Mouse (Mus musculus) heart, embryonic 10.5 days (tissue): Measurements from ENCODE around the gene Adcy5. TPM values are rescaled to one million over a fixed set of nuclear protein-coding genes. Genes with fewer than 3 reads are reported as not detected.
A peak's percentile ranks its signal among the peaks of the same experiment; 100 is the strongest.

Experiments used
- DNase-seq: peaks from one replicate; pipeline ENCODE4 v3.0.0-alpha.2; 2017; ENCODE audit warnings: low spot score
- H3K27ac ChIP-seq: fragments of 300-500 bp; sonication (generic); 2 replicates; pipeline ENCODE4 v1.5.1; 2016; ENCODE audit warnings: mild to moderate bottlenecking
- H3K27me3 ChIP-seq: fragments of 300-500 bp; sonication (generic); 2 replicates; pipeline ENCODE4 v1.6.1; 2016; ENCODE audit warnings: mild to moderate bottlenecking; ENCODE audit not compliant: poor library complexity, insufficient read depth, severe bottlenecking
- H3K36me3 ChIP-seq: fragments of 300-500 bp; sonication (generic); 2 replicates; pipeline ENCODE4 v1.6.1; 2016; ENCODE audit warnings: mild to moderate bottlenecking, moderate library complexity
- H3K4me1 ChIP-seq: fragments of 300-500 bp; sonication (generic); 2 replicates; pipeline ENCODE4 v1.6.1; 2016; ENCODE audit warnings: mild to moderate bottlenecking
- H3K4me3 ChIP-seq: fragments of 300-500 bp; sonication (generic); 2 replicates; pipeline ENCODE4 v1.5.1; 2016; ENCODE audit warnings: mild to moderate bottlenecking, moderate library complexity
- H3K9me3 ChIP-seq: fragments of 300-500 bp; sonication (generic); 2 replicates; pipeline ENCODE4 v1.6.1; 2016; ENCODE audit warnings: mild to moderate bottlenecking, moderate library complexity
- WGBS: fragments of 180-500 bp; shearing (Covaris S2); methylation state at CpG from one replicate; pipeline ENCODE4 v1.1.7; 2016; 5-methylcytosine and 5-hydroxymethylcytosine counted together
- polyA plus RNA-seq: library from polyadenylated mRNA; unstranded; fragments of >200 nt; fragmentation: Nextera tagmentation; extraction: Ambion mirVana; gene quantifications from 2 replicates; pipeline ENCODE4 v1.2.1, GENCODE M21; 2016

Gene Adcy5
- polyA plus RNA-seq, 1 experiment from 2014 or later: 3.8 TPM

DNA sequence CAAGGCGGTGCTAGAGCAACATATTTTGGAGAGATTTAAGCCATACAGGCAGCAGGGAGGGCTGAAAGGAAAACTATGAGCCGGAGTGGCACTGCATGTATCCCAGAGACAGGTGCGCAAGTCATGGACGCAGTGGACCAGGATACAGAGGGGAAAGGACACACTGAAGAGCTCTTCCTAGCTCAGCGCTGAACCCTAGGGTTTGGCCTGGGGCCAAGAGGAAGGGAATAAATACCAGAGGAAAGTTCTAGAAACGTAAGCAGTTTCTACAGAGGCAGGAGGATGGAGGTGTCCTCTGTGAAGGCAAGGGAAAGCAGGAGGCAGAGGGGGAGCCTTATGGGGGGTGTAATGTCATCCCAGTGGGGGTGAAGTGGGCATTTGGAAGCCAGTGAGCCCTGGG, 97.0 kb downstream of the Adcy5 start:
- 85% methylated on average over 6 of the region's 6 CpGs for WGBS
- no peak for DNase-seq
- Histone ChIP-seq H3K9me3 (no peaks in the 10 kb centered on the region), H3K27ac (no peak overlapping the region), H3K36me3 (peaks cover 5% of the 10 kb centered on the region; the same call in 1 of the 2 replicates), H3K4me3 (no peak overlapping the region), H3K27me3 (peaks cover 7% of the 10 kb centered on the region; the same call in 1 of the 2 replicates), H3K4me1 (peaks cover 65% of the 10 kb centered on the region)

GRCm38 (mm10) chr16:35252967-35253366, 98.3 kb downstream of the Adcy5 start:
- peaks cover 5% of the 10 kb centered on the region; the same call in 1 of the 2 replicates for H3K36me3 ChIP-seq
- peaks cover 7% of the 10 kb centered on the region; the same call in 1 of the 2 replicates for H3K27me3 ChIP-seq
- no peak for DNase-seq
- H3K9me3 ChIP-seq: no peaks in the 10 kb centered on the region
- H3K4me1 ChIP-seq: peaks cover 78% of the 10 kb centered on the region
- no peak overlapping the region for H3K4me3 ChIP-seq
- 43% methylated on average over 6 of the region's 6 CpGs for WGBS
- H3K27ac ChIP-seq: peak overlapping the region; percentile 75

DNA sequence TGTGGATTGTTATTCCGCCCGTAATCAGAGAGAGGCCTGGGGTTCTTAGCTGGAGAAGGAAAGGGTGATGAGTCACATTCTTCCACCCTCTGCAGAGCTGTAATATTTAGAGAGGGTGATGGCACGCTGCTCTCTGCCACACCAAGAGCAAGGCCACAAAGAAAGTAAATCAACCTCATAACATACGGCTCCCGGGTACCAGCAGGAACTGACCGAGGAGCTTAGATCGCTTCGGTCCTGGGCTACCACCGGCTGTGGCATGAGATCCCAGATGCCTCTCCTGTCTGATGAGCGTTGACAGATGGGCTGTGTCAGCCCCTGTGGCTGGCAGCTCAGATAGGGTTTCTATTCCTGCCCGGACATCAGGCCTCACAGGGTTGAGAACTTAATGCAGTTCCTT, 101.3 kb downstream of the Adcy5 start:
- Histone ChIP-seq H3K27ac (peak overlapping the region; percentile 75), H3K4me3 (peak overlapping the region; percentile 3; the same call in 1 of the 2 replicates), H3K9me3 (no peaks in the 10 kb centered on the region), H3K27me3 (no peaks in the 10 kb centered on the region; the same call in 1 of the 2 replicates), H3K36me3 (peaks cover 5% of the 10 kb centered on the region; the same call in 1 of the 2 replicates), H3K4me1 (peaks cover 71% of the 10 kb centered on the region)
- WGBS: 19% methylated on average over 11 of the region's 11 CpGs
- peak; percentile 90 for DNase-seq

- H3K4me1 ChIP-seq: peaks cover 24% of the 10 kb centered on the region
- H3K4me3 ChIP-seq: no peak overlapping the region
- no peaks in the 10 kb centered on the region for H3K9me3 ChIP-seq
- WGBS: 42% methylated on average over 10 of the region's 10 CpGs
- DNase-seq: peak; percentile 89
- H3K36me3 ChIP-seq: peaks cover 22% of the 10 kb centered on the region
- peaks cover 33% of the 10 kb centered on the region for H3K27me3 ChIP-seq
- peak overlapping the region; percentile 71; the same call in 1 of the 2 replicates for H3K27ac ChIP-seq
These were observed 115.8 kb downstream of the Adcy5 start for GRCm38 (mm10) chr16:35270353-35270934.

- H3K27me3 ChIP-seq: peaks cover 38% of the 10 kb centered on the region
- peaks cover 22% of the 10 kb centered on the region for H3K36me3 ChIP-seq
- WGBS: 77% methylated on average over 6 of the region's 6 CpGs
- peaks cover 22% of the 10 kb centered on the region for H3K4me1 ChIP-seq
- H3K27ac ChIP-seq: no peak overlapping the region
- no peak overlapping the region for H3K4me3 ChIP-seq
- no peaks in the 10 kb centered on the region for H3K9me3 ChIP-seq
- DNase-seq: no peak
These were observed 116.3 kb downstream of the Adcy5 start for GRCm38 (mm10) chr16:35270945-35271344.

DNA sequence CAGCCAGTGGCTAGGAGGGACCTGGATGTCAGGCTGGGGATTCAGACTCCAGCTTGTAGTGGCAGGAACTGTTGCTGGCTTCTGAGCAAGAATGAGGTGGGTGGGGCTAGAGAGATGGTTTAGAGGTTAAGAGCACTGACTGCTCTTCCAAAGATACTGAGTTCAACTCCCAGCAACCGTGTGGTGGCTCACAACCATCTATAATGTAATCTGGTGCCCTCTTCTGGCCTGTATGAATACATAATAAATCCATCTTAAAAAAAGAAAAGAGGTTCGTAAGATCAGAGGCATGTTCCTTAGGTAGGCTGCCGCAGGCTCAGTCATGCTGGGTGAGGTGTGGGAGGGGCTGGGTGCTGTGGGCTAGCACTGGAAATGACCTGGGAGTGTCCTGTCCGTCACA, 116.9 kb downstream of the Adcy5 start:
- no peaks in the 10 kb centered on the region for H3K9me3 ChIP-seq
- peaks cover 41% of the 10 kb centered on the region for H3K27me3 ChIP-seq
- no peak overlapping the region for H3K27ac ChIP-seq
- 60% methylated on average over 4 of the region's 4 CpGs for WGBS
- peaks cover 22% of the 10 kb centered on the region for H3K36me3 ChIP-seq
- no peak overlapping the region for H3K4me3 ChIP-seq
- DNase-seq: no peak
- peaks cover 20% of the 10 kb centered on the region for H3K4me1 ChIP-seq

- H3K9me3 ChIP-seq: no peaks in the 10 kb centered on the region
- H3K27me3 ChIP-seq: peaks cover 41% of the 10 kb centered on the region
- H3K36me3 ChIP-seq: peaks cover 22% of the 10 kb centered on the region
- no peak overlapping the region for H3K27ac ChIP-seq
- no peak overlapping the region for H3K4me3 ChIP-seq
- peaks cover 21% of the 10 kb centered on the region for H3K4me1 ChIP-seq
- 57% methylated on average over 4 of the region's 4 CpGs for WGBS
- no peak for DNase-seq
These were observed 117.7 kb downstream of the Adcy5 start for GRCm38 (mm10) chr16:35272417-35272816.

- Histone ChIP-seq H3K4me1 (peaks cover 6% of the 10 kb centered on the region; the same call in 1 of the 2 replicates), H3K27me3 (peaks cover 30% of the 10 kb centered on the region), H3K9me3 (no peaks in the 10 kb centered on the region), H3K36me3 (peaks cover 36% of the 10 kb centered on the region), H3K4me3 (no peak overlapping the region), H3K27ac (no peak overlapping the region)
- DNase-seq: no peak
- WGBS: 76% methylated on average over 6 of the region's 6 CpGs
These were observed 123.5 kb downstream of the Adcy5 start for GRCm38 (mm10) chr16:35278166-35278565.

DNA sequence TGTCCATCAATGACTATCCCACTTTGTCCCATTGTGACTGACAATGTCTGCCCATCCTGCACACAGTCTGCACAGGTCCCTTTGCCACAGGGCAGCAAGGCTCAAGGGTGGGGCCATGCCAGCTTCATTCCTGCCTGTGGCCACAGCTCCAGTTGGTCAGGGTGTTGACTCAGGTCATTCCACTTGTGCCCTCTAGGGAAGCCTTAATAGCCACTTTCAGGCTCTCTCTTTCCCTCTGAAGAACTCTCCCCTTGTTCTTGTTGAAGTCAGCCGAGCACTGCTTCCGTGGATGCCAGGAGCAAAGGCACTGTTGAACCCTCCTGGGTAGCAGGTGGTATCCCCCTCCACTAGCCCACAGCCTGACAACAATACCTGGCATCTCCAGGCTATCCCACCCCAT, 127.8 kb downstream of the Adcy5 start:
- H3K9me3 ChIP-seq: no peaks in the 10 kb centered on the region
- H3K27me3 ChIP-seq: no peaks in the 10 kb centered on the region
- WGBS: 90% methylated on average over 2 of the region's 2 CpGs
- DNase-seq: no peak
- H3K27ac ChIP-seq: peak overlapping the region; percentile 16; the same call in 1 of the 2 replicates
- H3K4me3 ChIP-seq: no peak overlapping the region
- peaks cover 51% of the 10 kb centered on the region for H3K36me3 ChIP-seq
- peaks cover 9% of the 10 kb centered on the region; the same call in 1 of the 2 replicates for H3K4me1 ChIP-seq

DNA sequence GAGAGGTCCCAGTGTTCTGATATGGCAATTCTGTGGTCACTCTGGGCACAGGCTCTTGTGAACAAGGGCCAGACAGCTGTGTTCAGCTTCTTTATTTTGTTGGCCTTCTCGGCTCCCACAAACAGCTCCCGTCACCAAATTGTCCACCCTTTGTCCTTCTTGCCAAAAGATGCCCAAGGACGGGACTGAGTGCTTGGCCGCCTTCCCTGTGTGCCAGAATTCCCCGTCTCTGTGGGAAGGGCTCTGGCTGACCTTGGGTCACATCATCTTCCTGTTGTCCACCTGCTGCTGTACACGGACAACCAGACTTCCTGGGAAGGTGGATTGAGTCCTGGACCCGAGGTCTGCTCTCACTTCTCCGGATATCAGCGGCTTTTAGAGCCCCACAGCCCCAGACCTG, 131.1 kb downstream of the Adcy5 start:
- Histone ChIP-seq H3K36me3 (peaks cover 50% of the 10 kb centered on the region; the same call in 1 of the 2 replicates), H3K27ac (no peak overlapping the region), H3K9me3 (no peaks in the 10 kb centered on the region), H3K4me3 (no peak overlapping the region), H3K4me1 (0 out of 2 replicates have a peak, but pooled peaks cover 7% of the 10 kb centered on the region), H3K27me3 (0 out of 2 replicates have a peak, but pooled peaks cover 4% of the 10 kb centered on the region)
- no peak for DNase-seq
- 85% methylated on average over 9 of the region's 9 CpGs for WGBS

DNA sequence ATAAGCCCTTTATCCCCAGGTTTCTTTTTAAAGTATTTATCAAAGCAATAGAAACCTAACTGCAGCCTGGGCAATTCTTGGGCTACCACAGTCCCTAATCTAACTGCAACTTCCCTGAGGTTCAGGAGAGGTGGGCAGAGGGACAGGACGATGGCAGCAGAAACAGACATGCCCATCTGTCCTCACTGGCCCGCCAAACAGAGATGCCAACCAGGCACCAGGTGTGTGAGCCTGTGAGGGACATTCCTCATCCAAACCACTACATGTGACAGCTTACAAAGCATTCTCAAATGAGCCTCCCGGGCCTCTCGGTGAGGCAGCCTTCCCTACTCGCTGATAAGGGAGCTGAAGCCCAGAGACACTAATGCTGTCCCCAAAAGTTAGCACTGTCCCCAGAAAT, 132.6 kb downstream of the Adcy5 start:
- 75% methylated on average over 5 of the region's 5 CpGs for WGBS
- Histone ChIP-seq H3K36me3 (peaks cover 58% of the 10 kb centered on the region; the same call in 1 of the 2 replicates), H3K27ac (no peak overlapping the region), H3K4me1 (peaks cover 10% of the 10 kb centered on the region; the same call in 1 of the 2 replicates), H3K9me3 (no peaks in the 10 kb centered on the region), H3K27me3 (0 out of 2 replicates have a peak, but pooled peaks cover 4% of the 10 kb centered on the region), H3K4me3 (no peak overlapping the region)
- no peak for DNase-seq

GRCm38 (mm10) chr16:35297786-35298185, 143.1 kb downstream of the Adcy5 start:
- 74% methylated on average over 5 of the region's 5 CpGs for WGBS
- no peak for DNase-seq
- no peaks in the 10 kb centered on the region for H3K4me1 ChIP-seq
- 0 out of 2 replicates have a peak, but pooled peaks cover 3% of the 10 kb centered on the region for H3K27me3 ChIP-seq
- H3K4me3 ChIP-seq: no peak overlapping the region
- H3K27ac ChIP-seq: no peak overlapping the region
- peaks cover 48% of the 10 kb centered on the region for H3K36me3 ChIP-seq
- no peaks in the 10 kb centered on the region for H3K9me3 ChIP-seq

DNA sequence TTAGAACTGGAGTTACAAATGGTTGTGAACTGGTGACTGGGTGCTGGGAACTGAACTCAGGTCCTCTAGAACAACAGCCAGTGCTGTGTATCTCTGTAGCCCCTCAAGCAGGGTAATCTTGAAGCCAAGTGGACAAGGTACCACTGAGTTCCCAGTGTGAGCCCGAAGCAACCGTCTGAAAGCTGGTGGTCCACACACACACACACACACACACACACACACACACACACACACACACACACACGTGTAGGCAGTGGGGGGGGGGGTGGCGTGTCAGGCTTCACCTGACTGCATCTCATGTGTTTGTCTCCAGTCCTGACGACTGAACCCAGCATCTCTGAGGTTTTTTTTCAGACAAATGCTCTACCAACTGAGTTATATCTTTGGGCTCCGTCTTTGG, 145.5 kb downstream of the Adcy5 start:
- no peak overlapping the region for H3K4me3 ChIP-seq
- H3K9me3 ChIP-seq: no peaks in the 10 kb centered on the region
- 78% methylated on average over 5 of the region's 6 CpGs for WGBS
- H3K27ac ChIP-seq: no peak overlapping the region
- no peaks in the 10 kb centered on the region for H3K27me3 ChIP-seq
- H3K4me1 ChIP-seq: no peaks in the 10 kb centered on the region
- DNase-seq: peak; percentile 66
- peaks cover 51% of the 10 kb centered on the region for H3K36me3 ChIP-seq
